Mouse (Mus musculus): ENCODE results near the gene Ache. TPM values are rescaled to one million over a fixed set of nuclear protein-coding genes. Genes with fewer than 3 reads are reported as not detected.

Ache gene
- total and polyA plus RNA-seq, 2 experiments from 2014 or later = 69.1 to 73.2 TPM

- no peaks in the 10 kb centered on the region for H3K9me3 ChIP-seq (ENCODE audit: low read length)
- peak; percentile 45; the same call in 1 of the 2 replicates for TF ChIP-seq CTCF (IDR thresholded peaks at IDR 0.05; ENCODE audit: low read depth)
- no peak overlapping the region for H3K4me2 ChIP-seq (ENCODE audit: low read depth)
- no peak for ATAC-seq
- no peaks in the 10 kb centered on the region for H3K27me3 ChIP-seq (ENCODE audit: insufficient read depth, low read length)
- no peak overlapping the region for H3K4me3 ChIP-seq (ENCODE audit: low read depth, low read length)
- peak; percentile 10 for DNase-seq
- WGBS = 45% methylated on average over 30 of the region's 30 CpGs
- H3K4me1 ChIP-seq (ENCODE audit: insufficient read depth) = peaks cover 10% of the 10 kb centered on the region; the same call in 1 of the 2 replicates
- H3K36me3 ChIP-seq (ENCODE audit: insufficient read depth) = peaks cover 34% of the 10 kb centered on the region
- no peak overlapping the region for H3K27ac ChIP-seq (ENCODE audit: low read depth, low read length)
- H3K9ac ChIP-seq = no peak overlapping the region
Measured at GRCm38 (mm10) chr5:137315084-137315903, 28.0 kb downstream of the Ache start.

- ATAC-seq (no peak), DNase-seq (no peak)
- H3K4me1 ChIP-seq (ENCODE audit: insufficient read depth) = peaks cover 10% of the 10 kb centered on the region; the same call in 1 of the 2 replicates
- peaks cover 45% of the 10 kb centered on the region for H3K36me3 ChIP-seq (ENCODE audit: insufficient read depth)
- no peaks in the 10 kb centered on the region for H3K27me3 ChIP-seq (ENCODE audit: insufficient read depth, low read length)
- TF ChIP-seq CTCF (IDR thresholded peaks at IDR 0.05; ENCODE audit: low read depth) = no peak
- 93% methylated on average over 8 of the region's 8 CpGs for whole genome bisulfite sequencing
- no peak overlapping the region for H3K9ac ChIP-seq
- H3K4me2 ChIP-seq (ENCODE audit: low read depth) = no peak overlapping the region
- H3K4me3 ChIP-seq (ENCODE audit: low read depth, low read length) = no peak overlapping the region
- H3K9me3 ChIP-seq (ENCODE audit: low read length) = no peaks in the 10 kb centered on the region
- H3K27ac ChIP-seq (ENCODE audit: low read depth, low read length) = no peak overlapping the region
Measured at GRCm38 (mm10) chr5:137317361-137317760, 30.0 kb downstream of the Ache start.

- H3K4me1 ChIP-seq (ENCODE audit: insufficient read depth) = peaks cover 10% of the 10 kb centered on the region; the same call in 1 of the 2 replicates
- H3K4me3 ChIP-seq (ENCODE audit: low read depth, low read length) = no peak overlapping the region
- no peak overlapping the region for H3K27ac ChIP-seq (ENCODE audit: low read depth, low read length)
- 95% methylated on average over 1 of the region's 1 CpGs for WGBS
- peaks cover 45% of the 10 kb centered on the region for H3K36me3 ChIP-seq (ENCODE audit: insufficient read depth)
- ATAC-seq (no peak), DNase-seq (no peak)
- H3K4me2 ChIP-seq (ENCODE audit: low read depth) = no peak overlapping the region
- H3K9ac ChIP-seq = no peak overlapping the region
- no peaks in the 10 kb centered on the region for H3K9me3 ChIP-seq (ENCODE audit: low read length)
- H3K27me3 ChIP-seq (ENCODE audit: insufficient read depth, low read length) = no peaks in the 10 kb centered on the region
- TF ChIP-seq CTCF (IDR thresholded peaks at IDR 0.05; ENCODE audit: low read depth) = no peak
Measured at GRCm38 (mm10) chr5:137318570-137318969, 31.3 kb downstream of the Ache start.

GRCm38 (mm10) chr5:137320996-137321395 lies 33.7 kb downstream of the Ache start:
- H3K36me3 ChIP-seq (ENCODE audit: insufficient read depth) = peaks cover 51% of the 10 kb centered on the region
- ATAC-seq (no peak), DNase-seq (no peak)
- 98% methylated on average over 3 of the region's 3 CpGs for WGBS
- H3K27me3 ChIP-seq (ENCODE audit: insufficient read depth, low read length) = no peaks in the 10 kb centered on the region
- TF ChIP-seq CTCF (IDR thresholded peaks at IDR 0.05; ENCODE audit: low read depth) = no peak
- H3K4me3 ChIP-seq (ENCODE audit: low read depth, low read length) = no peak overlapping the region
- H3K9me3 ChIP-seq (ENCODE audit: low read length) = no peaks in the 10 kb centered on the region
- H3K9ac ChIP-seq = no peak overlapping the region
- no peak overlapping the region for H3K4me2 ChIP-seq (ENCODE audit: low read depth)
- H3K4me1 ChIP-seq (ENCODE audit: insufficient read depth) = no peaks in the 10 kb centered on the region
- no peak overlapping the region for H3K27ac ChIP-seq (ENCODE audit: low read depth, low read length)

- Histone ChIP-seq H3K27ac (ENCODE audit: low read depth, low read length) (no peak overlapping the region), H3K27me3 (ENCODE audit: insufficient read depth, low read length) (no peaks in the 10 kb centered on the region), H3K9me3 (ENCODE audit: low read length) (no peaks in the 10 kb centered on the region), H3K4me1 (ENCODE audit: insufficient read depth) (0 out of 2 replicates have a peak, but pooled peaks cover 7% of the 10 kb centered on the region), H3K36me3 (ENCODE audit: insufficient read depth) (peaks cover 14% of the 10 kb centered on the region; the same call in 1 of the 2 replicates), H3K4me2 (ENCODE audit: low read depth) (no peak overlapping the region), H3K9ac (no peak overlapping the region), H3K4me3 (ENCODE audit: low read depth, low read length) (no peak overlapping the region)
- ATAC-seq = no peak
- 88% methylated on average over 7 of the region's 7 CpGs for WGBS
- no peak for TF ChIP-seq CTCF (IDR thresholded peaks at IDR 0.05; ENCODE audit: low read depth)
- DNase-seq = no peak
Measured at GRCm38 (mm10) chr5:137330910-137331309, 43.6 kb downstream of the Ache start.

GRCm38 (mm10) chr5:137332857-137333511 lies 45.7 kb downstream of the Ache start:
- 0 out of 2 replicates have a peak, but pooled peaks cover 3% of the 10 kb centered on the region for H3K36me3 ChIP-seq (ENCODE audit: insufficient read depth)
- 0 out of 2 replicates have a peak, but pooled peaks cover 7% of the 10 kb centered on the region for H3K4me1 ChIP-seq (ENCODE audit: insufficient read depth)
- H3K9me3 ChIP-seq (ENCODE audit: low read length) = no peaks in the 10 kb centered on the region
- 15% methylated on average over 15 of the region's 15 CpGs for WGBS
- peak overlapping the region; percentile 86 for H3K9ac ChIP-seq
- peak overlapping the region; percentile 71 for H3K4me3 ChIP-seq (ENCODE audit: low read depth, low read length)
- DNase-seq (peak; percentile 13), ATAC-seq (peak; percentile 19)
- no peaks in the 10 kb centered on the region for H3K27me3 ChIP-seq (ENCODE audit: insufficient read depth, low read length)
- TF ChIP-seq CTCF (IDR thresholded peaks at IDR 0.05; ENCODE audit: low read depth) = no peak
- H3K4me2 ChIP-seq (ENCODE audit: low read depth) = peak overlapping the region; percentile 85
- no peak overlapping the region; the same call in 1 of the 2 replicates for H3K27ac ChIP-seq (ENCODE audit: low read depth, low read length)

Data from forebrain, postnatal 0 days (tissue).